Mouse (Mus musculus) urinary bladder, postnatal 25 days (tissue): ENCODE measurements around the gene Tbx1.

Source experiments
- DNase-seq: peaks from one replicate; pipeline ENCODE4 v3.0.0; 2022; ENCODE audit warnings: low spot score

Tbx1 gene

GRCm38 (mm10) chr16:18622019-18622418, 31.5 kb upstream of the Tbx1 start, which contains the start of gene Gp1bb:
Gene Gp1bb, minus strand, starts transcription at chr16:18622403.
- no peak for DNase-seq

DNA sequence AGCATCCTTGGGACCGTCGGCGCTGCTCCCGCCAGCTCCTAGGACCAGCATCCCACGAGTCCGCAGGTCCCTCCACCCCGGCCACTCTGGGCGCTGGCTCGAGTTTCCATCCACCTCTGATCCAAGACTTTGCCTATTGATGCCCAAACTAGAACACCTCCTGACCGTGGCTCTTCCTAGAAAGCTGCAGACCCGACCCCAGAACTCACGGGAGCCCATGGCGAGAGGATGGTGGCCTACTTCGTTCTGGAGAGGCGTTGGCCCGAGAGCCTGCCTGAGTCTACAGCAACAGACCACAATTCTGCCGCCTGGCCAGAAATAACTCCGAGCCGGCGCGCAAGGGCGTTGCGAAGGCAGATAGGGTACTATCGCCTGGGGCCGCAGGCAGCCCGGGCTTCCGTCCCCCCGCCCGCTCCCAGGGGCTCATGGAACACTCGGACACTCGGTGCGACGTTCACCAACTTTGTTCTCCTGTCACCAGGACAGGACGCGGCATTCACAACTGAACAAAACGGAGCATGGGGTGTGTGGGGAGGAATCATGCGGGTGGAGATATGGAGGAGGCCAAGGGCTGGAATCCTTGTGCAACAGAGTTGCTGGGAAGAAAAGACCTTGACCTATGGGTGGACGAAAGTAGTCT, 31.0 kb upstream of the Tbx1 start:
- no peak for DNase-seq

DNA sequence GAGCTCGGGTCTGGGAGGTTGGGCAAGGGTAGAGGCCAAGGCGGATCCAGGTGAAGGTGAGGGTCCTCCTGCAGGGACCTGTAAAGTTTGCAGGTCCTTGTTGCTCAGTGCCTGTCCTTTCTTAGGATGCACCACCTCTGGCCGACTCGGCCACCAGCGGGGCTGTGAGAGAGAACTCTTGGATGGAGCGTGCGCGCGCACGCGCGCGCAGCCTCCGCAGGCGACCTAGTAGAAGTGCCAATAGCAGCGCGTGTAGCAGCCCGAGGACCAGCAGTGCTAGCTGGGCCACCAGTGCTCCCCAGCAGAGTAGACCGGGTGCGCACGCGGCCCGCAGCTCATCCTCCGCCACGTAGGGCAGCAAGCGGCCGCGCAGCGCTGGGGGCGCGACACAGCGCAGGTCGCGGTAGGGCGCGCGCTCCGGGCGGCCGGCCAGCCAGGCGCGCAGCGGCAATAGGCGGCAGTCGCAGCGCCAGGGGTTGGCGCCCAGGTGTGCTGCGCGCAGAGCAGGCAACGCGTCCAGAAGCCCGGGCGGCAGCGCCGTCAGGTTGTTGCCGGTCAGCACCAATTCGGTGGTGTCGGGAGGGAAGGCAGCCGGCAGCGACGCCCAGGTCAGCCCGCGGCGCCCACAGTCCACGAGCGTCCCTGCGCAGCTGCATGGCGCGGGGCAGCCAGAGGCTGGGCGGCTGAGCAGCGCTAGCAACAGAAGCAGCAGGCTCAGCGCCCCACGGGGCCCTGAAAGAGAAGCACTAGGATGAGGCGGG, 30.3 kb upstream of the Tbx1 start:
- DNase-seq, result no peak

- DNase-seq, result no peak
These were observed 29.7 kb upstream of the Tbx1 start for GRCm38 (mm10) chr16:18620201-18620600.

DNA sequence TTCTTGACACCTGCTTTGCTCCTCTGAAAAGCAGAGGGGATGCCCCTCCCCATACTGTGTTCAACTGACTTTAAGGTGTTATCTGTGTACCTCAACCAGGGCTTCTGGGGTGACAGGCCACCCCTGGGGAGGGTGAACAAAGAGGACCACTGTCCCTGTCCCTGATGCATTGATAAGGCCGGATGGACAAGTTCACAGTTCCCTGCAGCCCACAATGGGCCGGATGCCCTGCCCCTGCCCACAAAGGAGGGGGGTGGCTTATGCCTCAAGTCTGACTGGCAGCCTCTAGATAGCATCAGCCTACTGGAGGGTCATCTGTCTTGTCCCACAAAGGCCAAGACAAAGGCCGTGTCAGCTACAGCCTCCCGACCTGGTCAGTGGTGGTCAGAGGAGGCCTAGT, 28.6 kb upstream of the Tbx1 start:
- no peak for DNase-seq

- DNase-seq, result no peak
These were observed 27.8 kb upstream of the Tbx1 start for GRCm38 (mm10) chr16:18618297-18618696.

DNA sequence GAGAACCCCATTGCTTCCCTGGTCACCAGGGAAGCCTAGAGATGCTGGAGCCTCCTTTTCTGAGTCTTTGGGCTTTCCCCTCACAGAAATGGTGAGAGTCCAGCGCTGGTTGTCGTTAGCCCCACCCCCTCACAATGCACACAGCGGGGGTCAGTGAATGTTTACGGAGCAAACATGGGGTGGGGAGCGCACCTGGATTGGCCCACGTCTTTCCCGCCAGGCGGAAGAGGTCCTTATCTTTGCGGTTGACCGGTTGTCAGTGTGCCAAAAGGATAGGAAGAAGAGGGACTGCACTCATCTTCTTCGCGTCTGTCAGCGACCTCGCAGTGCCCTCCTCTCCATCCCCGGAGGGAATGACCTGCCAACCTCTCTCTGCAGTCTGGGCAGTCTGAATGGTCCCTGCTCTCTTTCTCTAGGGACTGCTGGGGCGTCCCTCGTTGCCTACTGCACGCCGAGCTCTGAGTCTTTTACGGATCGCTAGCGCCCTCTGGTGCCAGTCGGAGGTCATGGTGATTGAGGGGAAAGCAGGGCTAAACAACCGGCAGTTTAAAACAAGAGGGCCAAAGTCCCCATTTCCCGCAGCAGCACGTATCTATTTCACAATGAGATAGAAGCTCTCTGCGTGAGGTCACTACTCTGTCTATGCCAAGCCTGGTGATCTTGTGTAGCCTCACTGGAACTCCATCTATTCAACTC, 27.0 kb upstream of the Tbx1 start:
- peak; percentile 91 for DNase-seq

- DNase-seq, result no peak
These were observed 22.8 kb upstream of the Tbx1 start for GRCm38 (mm10) chr16:18613301-18613700.

- no peak for DNase-seq
These were observed 21.3 kb upstream of the Tbx1 start for GRCm38 (mm10) chr16:18611752-18612151.

GRCm38 (mm10) chr16:18609099-18609498, 18.6 kb upstream of the Tbx1 start:
- no peak for DNase-seq

DNA sequence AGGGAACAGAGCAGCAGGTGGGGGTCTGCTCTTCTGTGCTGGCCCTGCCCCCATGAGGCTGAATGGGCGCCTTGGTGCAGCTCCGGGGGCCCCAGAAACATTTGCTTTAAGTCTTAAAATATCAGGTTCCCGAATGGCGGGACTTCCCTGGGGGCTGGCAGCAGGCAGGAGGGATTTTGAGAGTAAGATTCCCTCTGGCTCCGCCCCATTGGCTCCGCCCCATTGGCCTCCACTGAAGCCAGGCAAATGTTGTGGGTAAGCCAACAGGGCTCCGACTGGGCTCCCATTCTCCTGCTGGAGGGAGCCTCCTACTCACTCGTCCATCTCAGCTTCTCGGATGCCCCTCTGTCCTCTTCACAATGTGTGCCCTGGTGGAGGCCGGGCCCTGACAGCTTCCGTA, 17.8 kb upstream of the Tbx1 start:
- DNase-seq, result no peak

DNA sequence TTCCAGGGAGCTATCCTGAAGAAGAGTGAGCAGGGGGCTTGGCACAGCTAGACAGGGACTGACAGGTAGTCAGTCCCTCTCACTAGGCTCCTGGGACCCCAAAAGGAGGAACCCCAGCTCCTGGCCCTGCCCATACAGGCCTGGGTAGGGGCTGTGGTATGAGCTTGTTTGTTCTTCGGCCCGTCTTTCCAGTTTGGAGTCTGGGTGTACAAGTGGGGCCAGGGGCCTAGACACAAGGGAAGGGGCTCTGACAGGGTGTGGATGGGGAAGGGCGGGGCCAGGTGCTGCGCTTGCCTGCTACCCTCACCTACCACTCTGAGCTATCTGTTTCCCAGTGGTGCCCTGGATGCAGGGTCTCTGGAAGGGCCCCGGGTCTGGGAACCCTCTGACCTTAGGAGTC, 15.2 kb upstream of the Tbx1 start:
- DNase-seq, result no peak

GRCm38 (mm10) chr16:18604267-18604701, 13.8 kb upstream of the Tbx1 start:
- no peak for DNase-seq

DNA sequence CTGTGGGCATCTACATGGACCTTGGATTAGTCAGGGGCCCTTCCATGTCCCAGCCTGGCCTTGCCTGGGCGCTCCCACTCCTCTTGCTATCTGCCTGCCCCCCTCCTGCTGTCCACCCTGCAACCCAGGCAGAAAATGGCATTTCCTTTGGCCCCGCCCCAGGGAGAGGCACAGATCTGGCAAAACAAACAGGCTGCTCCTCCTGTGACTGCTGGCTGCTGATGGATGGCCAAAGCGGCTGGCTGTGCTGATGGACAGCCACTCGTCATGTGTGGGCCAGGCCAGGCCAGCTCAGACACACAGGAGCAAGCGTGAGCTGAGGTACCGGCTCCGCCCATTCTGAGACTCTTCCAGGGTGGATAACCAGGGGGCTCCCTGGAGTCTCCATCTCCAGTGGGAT, 11.0 kb upstream of the Tbx1 start:
- no peak for DNase-seq

DNA sequence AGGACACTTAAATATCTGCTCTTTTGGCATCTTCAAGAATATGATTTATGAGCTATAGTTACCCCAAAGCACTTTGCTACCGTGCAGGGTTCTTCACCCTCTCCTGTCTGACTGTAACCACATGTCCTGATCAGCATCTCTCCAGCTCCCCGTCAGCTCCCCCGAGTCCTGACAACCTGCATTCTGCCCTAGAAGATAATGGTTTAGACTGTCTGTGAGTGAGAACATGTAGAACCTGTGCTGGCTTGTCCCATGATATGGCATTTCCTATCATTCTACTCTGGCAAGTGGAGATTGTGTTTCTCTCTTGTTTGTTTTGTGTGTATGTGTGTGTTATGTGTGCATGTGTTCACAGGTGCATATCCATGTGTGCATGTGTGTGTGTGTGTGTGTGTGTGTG, 7.5 kb upstream of the Tbx1 start:
- no peak for DNase-seq

DNA sequence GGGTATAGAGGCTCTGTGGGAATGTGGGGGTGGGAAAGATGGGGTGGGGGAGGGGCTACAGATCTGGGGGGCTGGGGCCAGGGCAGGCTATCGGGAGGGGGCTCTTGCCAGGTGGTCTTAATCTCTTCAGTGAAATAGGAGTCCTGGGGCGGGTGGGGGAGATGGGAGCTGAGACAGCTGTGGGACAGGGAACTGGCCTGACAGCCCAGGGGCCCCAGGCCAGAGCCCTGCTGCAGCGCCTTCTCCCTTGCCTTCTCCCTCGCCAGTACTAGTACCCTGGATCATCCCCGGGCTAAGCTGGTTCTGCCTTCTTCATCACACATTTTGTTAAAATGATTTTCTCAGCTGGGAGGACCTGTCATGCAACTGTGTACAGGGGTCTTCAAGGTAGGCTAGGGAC, 5.8 kb upstream of the Tbx1 start:
- DNase-seq, result no peak

DNA sequence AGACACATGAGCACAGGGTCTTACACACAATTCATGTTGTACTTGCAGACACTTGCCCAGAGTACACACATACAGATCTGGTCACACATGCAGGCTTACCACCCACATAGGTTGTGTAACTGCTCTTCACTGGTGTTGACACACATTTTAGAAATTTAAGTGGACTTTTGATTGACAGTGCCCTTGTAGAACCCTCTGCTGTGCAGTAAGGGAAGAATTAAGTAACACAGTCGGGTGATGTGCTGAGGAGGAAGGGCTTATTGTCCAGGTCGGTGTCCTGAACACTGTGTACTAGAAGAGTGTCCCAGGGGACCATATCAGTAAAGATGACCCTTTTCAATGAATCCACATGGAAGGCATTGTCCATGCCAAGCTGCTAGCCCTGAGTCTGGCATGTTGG, 3.5 kb upstream of the Tbx1 start:
- DNase-seq, result no peak

- no peak for DNase-seq
These were observed 862 bp upstream of the Tbx1 start for GRCm38 (mm10) chr16:18591047-18592018.

DNA sequence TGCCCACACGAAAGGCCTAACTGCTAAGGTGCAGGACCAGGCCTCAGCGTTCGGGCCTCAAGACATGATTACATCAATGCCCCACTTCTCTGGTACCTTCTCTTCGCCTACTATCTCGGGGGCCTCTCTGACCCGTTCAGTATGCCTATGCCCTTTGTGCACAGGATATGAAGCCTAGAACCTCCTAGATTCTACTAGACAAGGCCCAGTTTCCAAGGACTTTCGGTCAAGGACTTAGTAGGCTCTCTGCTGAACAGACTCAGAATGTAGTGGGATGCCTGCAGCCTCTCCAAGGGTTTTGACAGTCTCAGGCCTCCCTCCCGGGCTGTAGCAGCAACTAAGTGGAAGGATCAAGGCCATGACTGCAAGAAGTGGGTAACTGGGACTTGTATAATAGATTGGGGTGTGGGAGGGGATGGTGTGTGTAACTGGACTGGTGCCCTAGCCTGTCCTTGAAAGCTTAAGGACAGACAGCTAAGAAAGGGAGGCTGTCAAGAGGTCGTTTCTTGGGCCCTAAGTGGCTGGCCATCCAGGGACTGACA, 1.3 kb downstream of the Tbx1 start:
- no peak for DNase-seq

GRCm38 (mm10) chr16:18588738-18589055, 1.8 kb downstream of the Tbx1 start:
- no peak for DNase-seq

- no peak for DNase-seq
These were observed 2.4 kb downstream of the Tbx1 start for GRCm38 (mm10) chr16:18587847-18588737.
